Mouse (Mus musculus): ENCODE data around the gene Btnl9. TPM values are rescaled to one million over a fixed set of nuclear protein-coding genes. Genes with fewer than 3 reads are reported as not detected.
"Not testable (repeated sequence)": the region's sequence is repeated elsewhere in the genome, so short reads cannot be mapped to it uniquely, and the experiment has no call there.

The Btnl9 gene
- total RNA-seq (2015; ENCODE audit: low replicate concordance): 0.84 and 2.3 TPM in 2 replicates
- total RNA-seq (2017; ENCODE audit: low replicate concordance): 3.1 and 5.7 TPM in 2 replicates

GRCm38 (mm10) chr11:49186955-49187488 is at the start of gene Btnl9:
Gene Btnl9 (minus strand): TSS chr11:49187159.
- no peak for ATAC-seq (replicated peaks; ENCODE audit: low FRiP score, poor library complexity, severe bottlenecking)

- ATAC-seq (replicated peaks; ENCODE audit: low FRiP score, poor library complexity, severe bottlenecking): no peak
Observed at GRCm38 (mm10) chr11:49235459-49236207, 48.7 kb upstream of the Btnl9 start.

GRCm38 (mm10) chr11:49232781-49233180 is 45.8 kb upstream of the Btnl9 start:
- ATAC-seq (replicated peaks; ENCODE audit: low FRiP score, poor library complexity, severe bottlenecking): no peak

GRCm38 (mm10) chr11:49224455-49224854 is 37.5 kb upstream of the Btnl9 start:
- ATAC-seq (replicated peaks; ENCODE audit: low FRiP score, poor library complexity, severe bottlenecking): no peak

GRCm38 (mm10) chr11:49219271-49219670 is 32.3 kb upstream of the Btnl9 start:
- ATAC-seq (replicated peaks; ENCODE audit: low FRiP score, poor library complexity, severe bottlenecking): no peak

- no peak for ATAC-seq (replicated peaks; ENCODE audit: low FRiP score, poor library complexity, severe bottlenecking)
Observed at GRCm38 (mm10) chr11:49213505-49213904, 26.5 kb upstream of the Btnl9 start.

GRCm38 (mm10) chr11:49212577-49212976 is 25.6 kb upstream of the Btnl9 start:
- peak; percentile 62; the same call in 1 of the 2 replicates for ATAC-seq (replicated peaks; ENCODE audit: low FRiP score, poor library complexity, severe bottlenecking)

- ATAC-seq (replicated peaks; ENCODE audit: low FRiP score, poor library complexity, severe bottlenecking): no peak
Observed at GRCm38 (mm10) chr11:49207495-49207894, 20.5 kb upstream of the Btnl9 start.

- ATAC-seq (replicated peaks; ENCODE audit: low FRiP score, poor library complexity, severe bottlenecking): no peak
Observed at GRCm38 (mm10) chr11:49205080-49205590, 18.2 kb upstream of the Btnl9 start.

- peak; percentile 50 for ATAC-seq (replicated peaks; ENCODE audit: low FRiP score, poor library complexity, severe bottlenecking)
Observed at GRCm38 (mm10) chr11:49203771-49204497, 17.0 kb upstream of the Btnl9 start.

- ATAC-seq (replicated peaks; ENCODE audit: low FRiP score, poor library complexity, severe bottlenecking): peak; percentile 93
Observed at GRCm38 (mm10) chr11:49203129-49203768, 16.3 kb upstream of the Btnl9 start, which contains the start of gene Zfp62. Gene Zfp62 (plus strand): TSS chr11:49203292.

- ATAC-seq (replicated peaks; ENCODE audit: low FRiP score, poor library complexity, severe bottlenecking): peak; percentile 44; the same call in 1 of the 2 replicates
Observed at GRCm38 (mm10) chr11:49202523-49203061, 15.6 kb upstream of the Btnl9 start.

- no peak for ATAC-seq (replicated peaks; ENCODE audit: low FRiP score, poor library complexity, severe bottlenecking)
Observed at GRCm38 (mm10) chr11:49202071-49202470, 15.1 kb upstream of the Btnl9 start.

GRCm38 (mm10) chr11:49201142-49201541 is 14.2 kb upstream of the Btnl9 start:
- ATAC-seq (replicated peaks; ENCODE audit: low FRiP score, poor library complexity, severe bottlenecking): no peak

- no peak for ATAC-seq (replicated peaks; ENCODE audit: low FRiP score, poor library complexity, severe bottlenecking)
Observed at GRCm38 (mm10) chr11:49200666-49201065, 13.7 kb upstream of the Btnl9 start.

- ATAC-seq (replicated peaks; ENCODE audit: low FRiP score, poor library complexity, severe bottlenecking): no peak
Observed at GRCm38 (mm10) chr11:49195819-49196322, 8.9 kb upstream of the Btnl9 start.

GRCm38 (mm10) chr11:49194771-49195170 is 7.8 kb upstream of the Btnl9 start:
- ATAC-seq (replicated peaks; ENCODE audit: low FRiP score, poor library complexity, severe bottlenecking): not testable (repeated sequence)

- ATAC-seq (replicated peaks; ENCODE audit: low FRiP score, poor library complexity, severe bottlenecking): no peak
Observed at GRCm38 (mm10) chr11:49191083-49191482, 4.1 kb upstream of the Btnl9 start.

- 0 out of 2 replicates have a peak, but pooled peaks have one; percentile 50 for ATAC-seq (replicated peaks; ENCODE audit: low FRiP score, poor library complexity, severe bottlenecking)
Observed at GRCm38 (mm10) chr11:49189737-49190136, 2.8 kb upstream of the Btnl9 start.

Data from erythroblast, adult 5-6 weeks (primary cell).